Mouse (Mus musculus): ENCODE measurements at regions not wholly inside any gene's neighbourhood (a gene's known extent, or its start where the extent isn't known, plus 50 kb on each side); places are given as distances from the start of the nearest gene placed in this dataset.

- H3K36me3 ChIP-seq (ENCODE audit: control insufficient read depth, insufficient read depth, low read length), result no peaks in the 10 kb centered on the region
- no peak overlapping the region for H3K4me2 ChIP-seq
- no peak overlapping the region for H3K4me3 ChIP-seq (ENCODE audit: low read depth, low read length)
- no peak overlapping the region for H3K27ac ChIP-seq (ENCODE audit: low read depth, low read length)
- no peak for ATAC-seq (ENCODE audit: low FRiP score)
- DNase-seq (ENCODE audit: low spot score, missing footprints), result no peak
- no peaks in the 10 kb centered on the region for H3K4me1 ChIP-seq (ENCODE audit: control insufficient read depth, insufficient read depth, low read length)
- no peak overlapping the region for H3K9ac ChIP-seq (ENCODE audit: low read length)
- H3K9me3 ChIP-seq (ENCODE audit: control insufficient read depth, low read length), result no peaks in the 10 kb centered on the region
- H3K27me3 ChIP-seq (ENCODE audit: control insufficient read depth, insufficient read depth, low read length), result no peaks in the 10 kb centered on the region
- WGBS, result 93% methylated on average over 10 of the region's 10 CpGs
Observed at GRCm38 (mm10) chr11:56262726-56263125, 221.9 kb upstream of the Nmur2 start.

GRCm38 (mm10) chr11:56256356-56256755, 215.5 kb upstream of the Nmur2 start:
- ATAC-seq (ENCODE audit: low FRiP score), result no peak
- H3K9me3 ChIP-seq (ENCODE audit: control insufficient read depth, low read length), result no peaks in the 10 kb centered on the region
- H3K4me1 ChIP-seq (ENCODE audit: control insufficient read depth, insufficient read depth, low read length), result no peaks in the 10 kb centered on the region
- H3K4me2 ChIP-seq, result no peak overlapping the region
- no peak overlapping the region for H3K9ac ChIP-seq (ENCODE audit: low read length)
- no peak overlapping the region for H3K4me3 ChIP-seq (ENCODE audit: low read depth, low read length)
- H3K27ac ChIP-seq (ENCODE audit: low read depth, low read length), result no peak overlapping the region
- H3K27me3 ChIP-seq (ENCODE audit: control insufficient read depth, insufficient read depth, low read length), result no peaks in the 10 kb centered on the region
- H3K36me3 ChIP-seq (ENCODE audit: control insufficient read depth, insufficient read depth, low read length), result no peaks in the 10 kb centered on the region
- no peak for DNase-seq (ENCODE audit: low spot score, missing footprints)
- 88% methylated on average over 2 of the region's 2 CpGs for WGBS

- Histone ChIP-seq H3K9ac (ENCODE audit: low read length) (no peak overlapping the region), H3K36me3 (ENCODE audit: control insufficient read depth, insufficient read depth, low read length) (no peaks in the 10 kb centered on the region), H3K27ac (ENCODE audit: low read depth, low read length) (no peak overlapping the region), H3K4me2 (no peak overlapping the region), H3K4me3 (ENCODE audit: low read depth, low read length) (no peak overlapping the region), H3K4me1 (ENCODE audit: control insufficient read depth, insufficient read depth, low read length) (no peaks in the 10 kb centered on the region), H3K27me3 (ENCODE audit: control insufficient read depth, insufficient read depth, low read length) (no peaks in the 10 kb centered on the region), H3K9me3 (ENCODE audit: control insufficient read depth, low read length) (no peaks in the 10 kb centered on the region)
- 93% methylated on average over 3 of the region's 3 CpGs for WGBS
- no peak for ATAC-seq (ENCODE audit: low FRiP score)
- DNase-seq (ENCODE audit: low spot score, missing footprints), result no peak
Observed at GRCm38 (mm10) chr11:56254437-56254836, 213.6 kb upstream of the Nmur2 start.

DNA sequence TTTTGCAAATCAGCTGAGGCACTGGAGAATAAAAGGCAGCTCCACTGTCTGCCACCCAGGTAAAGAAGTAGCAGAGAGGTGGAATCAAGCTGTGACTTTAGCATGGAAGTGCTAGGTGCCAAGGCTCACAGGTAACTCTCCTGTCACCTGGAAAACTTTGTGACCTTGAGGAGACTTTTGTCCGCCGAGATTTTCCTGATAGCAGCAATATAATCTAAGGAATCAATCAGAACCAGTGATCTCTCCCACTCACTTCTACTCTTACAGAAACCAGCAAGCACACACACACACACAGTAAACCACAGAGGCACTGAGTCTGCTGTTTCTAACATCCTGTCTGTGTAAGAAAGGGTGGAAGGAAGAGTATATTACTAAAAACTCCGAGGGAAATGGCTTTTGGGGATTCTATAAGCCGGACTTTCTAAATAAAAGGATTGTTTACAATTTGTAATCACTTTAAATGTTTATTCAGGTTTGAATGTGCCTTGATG, 206.6 kb upstream of the Nmur2 start:
- Histone ChIP-seq H3K36me3 (ENCODE audit: control insufficient read depth, insufficient read depth, low read length) (no peaks in the 10 kb centered on the region), H3K27me3 (ENCODE audit: control insufficient read depth, insufficient read depth, low read length) (no peaks in the 10 kb centered on the region), H3K4me1 (ENCODE audit: control insufficient read depth, insufficient read depth, low read length) (peaks cover 19% of the 10 kb centered on the region), H3K9ac (ENCODE audit: low read length) (no peak overlapping the region), H3K4me2 (no peak overlapping the region), H3K4me3 (ENCODE audit: low read depth, low read length) (no peak overlapping the region), H3K9me3 (ENCODE audit: control insufficient read depth, low read length) (no peaks in the 10 kb centered on the region), H3K27ac (ENCODE audit: low read depth, low read length) (peak overlapping the region; percentile 71)
- peak; percentile 8; the same call in 1 of the 2 replicates for ATAC-seq (ENCODE audit: low FRiP score)
- peak; percentile 91 for DNase-seq (ENCODE audit: low spot score, missing footprints)
- WGBS, result 25% methylated on average over 4 of the region's 4 CpGs

GRCm38 (mm10) chr11:56246549-56247332, 205.9 kb upstream of the Nmur2 start:
- Histone ChIP-seq H3K9me3 (ENCODE audit: control insufficient read depth, low read length) (no peaks in the 10 kb centered on the region), H3K4me3 (ENCODE audit: low read depth, low read length) (no peak overlapping the region), H3K4me2 (no peak overlapping the region), H3K27me3 (ENCODE audit: control insufficient read depth, insufficient read depth, low read length) (no peaks in the 10 kb centered on the region), H3K36me3 (ENCODE audit: control insufficient read depth, insufficient read depth, low read length) (no peaks in the 10 kb centered on the region), H3K27ac (ENCODE audit: low read depth, low read length) (peak overlapping the region; percentile 71), H3K4me1 (ENCODE audit: control insufficient read depth, insufficient read depth, low read length) (peaks cover 19% of the 10 kb centered on the region), H3K9ac (ENCODE audit: low read length) (no peak overlapping the region)
- DNase-seq (ENCODE audit: low spot score, missing footprints) (peak; percentile 92), ATAC-seq (ENCODE audit: low FRiP score) (peak; percentile 97)
- WGBS, result 38% methylated on average over 5 of the region's 5 CpGs

DNA sequence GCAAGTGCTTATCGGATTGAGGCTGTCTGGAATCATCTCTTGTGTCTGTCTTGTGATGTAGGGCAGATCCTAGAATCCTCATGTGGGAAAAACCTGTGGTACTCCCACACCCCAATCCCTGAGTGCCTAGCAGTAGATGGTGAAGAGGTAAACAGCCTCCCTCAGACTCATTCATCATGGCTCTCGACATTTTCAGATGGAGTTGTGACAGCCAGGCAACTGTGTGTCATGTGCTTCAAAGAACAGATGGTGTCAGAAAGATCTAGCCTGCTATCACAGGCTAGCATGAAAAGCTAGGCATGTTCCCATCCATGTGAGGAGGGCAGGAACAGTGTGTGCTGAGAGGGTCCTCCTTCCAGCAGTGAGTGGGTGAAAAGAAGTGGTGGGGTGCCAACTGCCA, 204.1 kb upstream of the Nmur2 start:
- WGBS, result 93% methylated on average over 2 of the region's 2 CpGs
- no peak overlapping the region for H3K27ac ChIP-seq (ENCODE audit: low read depth, low read length)
- DNase-seq (ENCODE audit: low spot score, missing footprints) (no peak), ATAC-seq (ENCODE audit: low FRiP score) (no peak)
- no peak overlapping the region for H3K9ac ChIP-seq (ENCODE audit: low read length)
- peaks cover 19% of the 10 kb centered on the region for H3K4me1 ChIP-seq (ENCODE audit: control insufficient read depth, insufficient read depth, low read length)
- no peak overlapping the region for H3K4me2 ChIP-seq
- no peaks in the 10 kb centered on the region for H3K27me3 ChIP-seq (ENCODE audit: control insufficient read depth, insufficient read depth, low read length)
- no peaks in the 10 kb centered on the region for H3K9me3 ChIP-seq (ENCODE audit: control insufficient read depth, low read length)
- H3K4me3 ChIP-seq (ENCODE audit: low read depth, low read length), result no peak overlapping the region
- H3K36me3 ChIP-seq (ENCODE audit: control insufficient read depth, insufficient read depth, low read length), result no peaks in the 10 kb centered on the region

- no peaks in the 10 kb centered on the region for H3K36me3 ChIP-seq (ENCODE audit: control insufficient read depth, insufficient read depth, low read length)
- DNase-seq (ENCODE audit: low spot score, missing footprints) (no peak), ATAC-seq (ENCODE audit: low FRiP score) (no peak)
- WGBS, result 86% methylated on average over 8 of the region's 8 CpGs
- H3K27ac ChIP-seq (ENCODE audit: low read depth, low read length), result no peak overlapping the region
- no peak overlapping the region for H3K4me2 ChIP-seq
- no peaks in the 10 kb centered on the region for H3K9me3 ChIP-seq (ENCODE audit: control insufficient read depth, low read length)
- no peak overlapping the region for H3K9ac ChIP-seq (ENCODE audit: low read length)
- no peak overlapping the region for H3K4me3 ChIP-seq (ENCODE audit: low read depth, low read length)
- no peaks in the 10 kb centered on the region for H3K27me3 ChIP-seq (ENCODE audit: control insufficient read depth, insufficient read depth, low read length)
- peaks cover 19% of the 10 kb centered on the region for H3K4me1 ChIP-seq (ENCODE audit: control insufficient read depth, insufficient read depth, low read length)
Observed at GRCm38 (mm10) chr11:56243447-56243846, 202.6 kb upstream of the Nmur2 start.

DNA sequence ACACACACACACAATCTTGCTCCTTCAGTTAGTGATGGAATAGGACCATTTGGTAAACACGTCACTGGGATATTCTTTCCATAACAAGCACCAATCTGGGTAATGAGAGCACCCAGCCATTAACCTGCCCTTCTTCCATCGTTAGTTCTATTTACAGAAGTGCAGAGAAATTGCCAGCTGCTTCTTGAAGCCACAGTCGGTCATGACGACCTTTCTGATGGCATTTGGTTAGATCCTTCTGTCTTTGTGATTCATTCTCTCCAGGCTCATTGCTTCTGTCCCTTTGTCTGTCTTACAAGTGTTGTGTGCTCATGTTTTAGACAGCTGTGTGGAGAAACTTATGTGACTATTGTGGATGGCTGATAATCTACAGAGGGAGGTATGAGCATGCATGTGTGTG, 197.9 kb upstream of the Nmur2 start:
- H3K4me2 ChIP-seq, result no peak overlapping the region
- H3K36me3 ChIP-seq (ENCODE audit: control insufficient read depth, insufficient read depth, low read length), result no peaks in the 10 kb centered on the region
- H3K27ac ChIP-seq (ENCODE audit: low read depth, low read length), result no peak overlapping the region
- no peaks in the 10 kb centered on the region for H3K4me1 ChIP-seq (ENCODE audit: control insufficient read depth, insufficient read depth, low read length)
- no peak overlapping the region for H3K9ac ChIP-seq (ENCODE audit: low read length)
- no peaks in the 10 kb centered on the region for H3K9me3 ChIP-seq (ENCODE audit: control insufficient read depth, low read length)
- no peaks in the 10 kb centered on the region for H3K27me3 ChIP-seq (ENCODE audit: control insufficient read depth, insufficient read depth, low read length)
- no peak for ATAC-seq (ENCODE audit: low FRiP score)
- DNase-seq (ENCODE audit: low spot score, missing footprints), result no peak
- WGBS, result 77% methylated on average over 4 of the region's 4 CpGs
- no peak overlapping the region for H3K4me3 ChIP-seq (ENCODE audit: low read depth, low read length)

DNA sequence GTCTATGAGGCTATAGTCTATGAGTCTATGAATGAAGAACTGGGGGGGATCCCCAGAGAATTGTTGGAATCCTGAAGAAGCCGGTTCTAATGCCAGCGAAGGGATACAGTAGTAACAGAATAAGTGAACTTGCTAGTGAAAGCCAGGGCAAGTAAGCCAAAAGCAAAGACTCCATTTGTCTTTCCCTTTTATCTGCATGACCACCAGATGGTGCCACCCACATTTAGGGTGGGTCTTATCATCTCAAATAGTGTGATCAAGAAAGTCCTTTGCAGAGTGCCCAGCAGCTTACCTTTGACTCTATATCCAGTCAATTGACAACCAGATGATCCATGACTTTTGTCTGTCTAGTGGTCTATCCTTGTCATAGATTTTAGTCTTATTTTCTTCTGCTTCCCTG, 184.2 kb upstream of the Nmur2 start:
- H3K9ac ChIP-seq (ENCODE audit: low read length), result no peak overlapping the region
- no peaks in the 10 kb centered on the region for H3K27me3 ChIP-seq (ENCODE audit: control insufficient read depth, insufficient read depth, low read length)
- WGBS, result 86% methylated on average over 2 of the region's 2 CpGs
- H3K27ac ChIP-seq (ENCODE audit: low read depth, low read length), result no peak overlapping the region
- H3K4me1 ChIP-seq (ENCODE audit: control insufficient read depth, insufficient read depth, low read length), result no peaks in the 10 kb centered on the region
- no peaks in the 10 kb centered on the region for H3K36me3 ChIP-seq (ENCODE audit: control insufficient read depth, insufficient read depth, low read length)
- no peaks in the 10 kb centered on the region for H3K9me3 ChIP-seq (ENCODE audit: control insufficient read depth, low read length)
- no peak overlapping the region for H3K4me3 ChIP-seq (ENCODE audit: low read depth, low read length)
- ATAC-seq (ENCODE audit: low FRiP score) (no peak), DNase-seq (ENCODE audit: low spot score, missing footprints) (no peak)
- H3K4me2 ChIP-seq, result no peak overlapping the region
